Mouse (Mus musculus): Measurements from ENCODE around the gene Rbfox2.
"Not testable (repeated sequence)": the region's sequence is repeated elsewhere in the genome, so short reads cannot be mapped to it uniquely, and the experiment has no call there.

Rbfox2 gene

DNA sequence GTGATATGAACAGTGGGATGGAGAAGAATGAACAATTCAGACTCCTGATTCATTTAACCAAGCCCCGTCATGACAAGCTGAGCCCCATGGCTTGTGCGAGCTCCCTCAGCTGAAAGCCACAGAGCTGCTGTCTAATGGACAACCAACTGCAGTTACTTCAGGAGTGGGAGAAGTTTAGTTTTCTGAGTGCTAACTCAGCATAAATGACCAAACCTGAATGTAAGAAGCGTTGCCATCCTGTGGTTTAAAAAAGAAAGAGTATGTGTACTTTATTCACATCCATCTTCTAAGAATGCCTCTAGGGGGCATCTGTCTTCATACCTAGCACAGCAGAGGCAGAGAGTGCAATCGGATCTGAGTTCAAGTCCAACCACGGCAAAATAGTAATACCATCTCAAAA, 35.5 kb downstream of the Rbfox2 start:
- DNase-seq (ENCODE audit: low spot score in 2 of 2): no peak

GRCm38 (mm10) chr15:77269496-77269895, 37.3 kb downstream of the Rbfox2 start:
- DNase-seq (ENCODE audit: low spot score in 2 of 2): not testable (repeated sequence)

- DNase-seq (ENCODE audit: low spot score in 2 of 2): no peak
These were observed 38.4 kb downstream of the Rbfox2 start for GRCm38 (mm10) chr15:77268415-77268814.

GRCm38 (mm10) chr15:77265318-77265717, 41.5 kb downstream of the Rbfox2 start:
- no peak for DNase-seq (ENCODE audit: low spot score in 2 of 2)

- no peak for DNase-seq (ENCODE audit: low spot score in 2 of 2)
These were observed 42.5 kb downstream of the Rbfox2 start for GRCm38 (mm10) chr15:77264314-77264713.

GRCm38 (mm10) chr15:77262782-77263181, 44.0 kb downstream of the Rbfox2 start:
- DNase-seq (ENCODE audit: low spot score in 2 of 2): no peak

DNA sequence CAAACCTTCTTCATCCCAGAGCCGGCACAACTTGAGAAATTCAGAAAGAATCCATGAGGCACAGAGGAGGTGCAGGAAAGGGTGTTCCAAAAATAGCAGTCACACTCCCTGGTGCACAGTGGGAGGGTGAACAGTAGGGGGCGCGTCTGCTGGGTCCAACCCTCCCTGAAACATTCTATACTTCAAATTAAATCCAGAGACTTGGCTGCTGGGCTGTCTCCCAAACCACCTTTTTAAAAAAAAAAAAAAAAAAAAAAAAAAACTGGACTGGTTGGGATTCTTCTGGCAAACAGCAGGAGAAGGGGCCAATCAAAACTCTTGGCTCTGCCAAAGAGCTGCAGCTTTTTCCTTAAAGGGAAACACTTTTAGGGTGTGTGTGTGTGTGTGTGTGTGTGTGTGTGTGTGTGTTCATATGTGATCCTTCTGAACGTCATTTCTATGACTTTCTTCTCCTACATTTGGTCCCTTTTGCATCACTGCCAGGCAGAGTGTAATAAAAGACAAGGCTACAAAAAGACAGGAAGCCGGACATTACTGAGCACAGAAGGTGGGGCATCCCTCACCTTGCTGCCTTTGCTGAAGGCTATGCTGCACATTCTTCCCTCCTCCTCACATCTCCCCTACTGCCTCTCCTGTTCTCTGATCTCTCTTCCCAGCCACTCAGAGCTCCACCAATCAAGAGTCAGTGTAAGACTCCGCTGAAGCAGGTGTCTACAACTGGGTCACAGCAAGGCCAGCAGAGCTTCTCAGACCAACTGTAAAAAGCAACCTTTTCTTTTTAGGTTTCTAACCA, 49.2 kb downstream of the Rbfox2 start:
- peak; percentile 37 to 66 for DNase-seq (ENCODE audit: low spot score in 2 of 2)

DNA sequence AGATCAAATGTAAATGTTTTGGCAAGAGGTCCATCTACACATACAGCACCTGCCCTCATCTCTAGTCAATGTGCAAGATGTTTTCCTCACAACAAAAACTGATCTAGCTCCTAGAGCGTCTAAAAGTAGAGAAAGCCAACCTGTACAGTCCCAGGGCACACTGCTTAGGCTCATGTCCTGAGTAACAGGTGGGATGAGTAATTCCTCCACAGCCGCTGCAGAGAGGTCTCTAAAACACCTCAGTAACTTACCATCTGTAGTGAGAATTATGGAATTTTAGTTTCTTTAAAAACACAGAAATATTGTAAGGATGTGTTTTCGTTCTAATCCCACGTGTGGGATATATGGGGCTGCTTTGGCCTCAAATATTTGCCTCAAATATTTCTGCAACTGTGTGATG, 50.0 kb downstream of the Rbfox2 start:
- no peak for DNase-seq (ENCODE audit: low spot score in 2 of 2)

DNA sequence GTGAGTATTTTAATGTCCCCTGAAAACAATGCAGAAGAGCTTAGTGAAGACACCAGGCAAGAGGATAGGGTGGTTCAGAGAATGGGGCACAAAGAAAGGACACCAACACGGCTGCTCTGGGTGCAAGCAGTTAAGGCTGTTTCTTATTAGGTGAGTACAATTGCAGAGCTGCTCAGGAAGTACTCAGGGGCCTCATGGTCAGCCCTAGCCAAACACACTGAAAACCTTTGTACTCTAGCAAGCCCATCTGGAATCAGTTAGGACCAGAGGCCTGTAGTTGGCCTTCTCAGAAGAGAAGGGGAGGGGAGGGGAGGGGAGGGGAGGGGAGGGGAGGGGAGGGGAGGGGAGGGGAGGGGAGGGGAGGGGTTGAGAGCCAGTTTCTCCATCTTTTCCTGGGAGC, 52.2 kb downstream of the Rbfox2 start:
- DNase-seq (ENCODE audit: low spot score in 2 of 2): no peak

GRCm38 (mm10) chr15:77254128-77254527, 52.7 kb downstream of the Rbfox2 start:
- no peak for DNase-seq (ENCODE audit: low spot score in 2 of 2)

GRCm38 (mm10) chr15:77251706-77252105, 55.1 kb downstream of the Rbfox2 start:
- no peak for DNase-seq (ENCODE audit: low spot score in 2 of 2)

DNA sequence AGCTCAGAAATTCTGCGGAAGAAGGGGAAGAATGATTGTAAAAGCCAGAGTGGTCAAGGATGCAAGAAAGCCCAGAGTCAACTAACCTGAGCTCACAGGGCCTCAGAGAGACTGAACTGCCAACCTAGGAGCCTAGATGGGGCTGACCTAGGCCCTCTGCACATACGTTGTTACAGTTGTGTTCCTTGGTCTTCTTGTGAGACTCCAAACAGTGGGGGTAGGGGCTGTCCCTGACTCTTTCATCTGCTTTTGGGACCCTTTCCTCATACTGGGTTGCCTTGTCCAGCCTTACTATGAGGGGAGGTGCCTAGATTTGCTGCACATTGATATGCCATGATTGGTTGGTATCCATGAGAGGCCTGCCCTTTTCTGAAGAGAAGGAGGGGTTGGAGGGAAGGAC, 56.0 kb downstream of the Rbfox2 start:
- DNase-seq (ENCODE audit: low spot score in 2 of 2): no peak

GRCm38 (mm10) chr15:77249421-77249820, 57.4 kb downstream of the Rbfox2 start:
- no peak for DNase-seq (ENCODE audit: low spot score in 2 of 2)

GRCm38 (mm10) chr15:77245418-77246365, 61.1 kb downstream of the Rbfox2 start:
- DNase-seq (ENCODE audit: low spot score in 2 of 2): peak; percentile 50 to 70

GRCm38 (mm10) chr15:77244634-77245033, 62.2 kb downstream of the Rbfox2 start:
- no peak for DNase-seq (ENCODE audit: low spot score in 2 of 2)

DNA sequence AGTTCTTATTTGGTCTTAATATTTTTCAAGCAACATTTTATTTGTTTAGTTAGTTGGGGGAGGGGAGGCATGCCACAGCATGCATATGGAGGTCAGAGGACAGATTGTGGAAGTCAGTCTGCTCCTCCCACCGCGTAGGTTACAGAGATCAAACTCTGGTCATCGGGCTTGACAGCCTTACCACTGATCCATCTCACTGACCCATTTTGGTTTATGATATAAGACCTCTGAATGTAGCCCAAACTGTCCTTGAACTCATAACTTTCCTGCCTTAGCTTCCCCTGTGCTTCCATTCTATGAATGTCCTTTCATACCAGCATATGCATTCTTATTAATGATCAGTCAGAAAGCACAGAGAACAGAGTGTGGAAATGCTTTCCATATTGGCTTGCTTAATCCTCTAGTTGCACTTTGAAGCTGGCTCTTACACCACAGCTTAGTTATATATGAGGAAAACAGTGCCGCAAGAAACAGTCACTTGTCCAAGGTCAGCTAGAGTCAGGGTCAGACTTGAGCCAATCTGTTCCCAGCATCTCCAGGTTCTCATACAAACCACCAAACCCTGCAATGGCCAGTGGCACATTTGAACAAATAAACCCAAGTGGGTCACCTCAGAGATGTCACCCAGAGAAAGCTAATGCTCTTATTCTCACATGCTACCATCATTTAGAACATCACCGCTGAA, 62.8 kb downstream of the Rbfox2 start:
- no peak for DNase-seq (ENCODE audit: low spot score in 2 of 2)

DNA sequence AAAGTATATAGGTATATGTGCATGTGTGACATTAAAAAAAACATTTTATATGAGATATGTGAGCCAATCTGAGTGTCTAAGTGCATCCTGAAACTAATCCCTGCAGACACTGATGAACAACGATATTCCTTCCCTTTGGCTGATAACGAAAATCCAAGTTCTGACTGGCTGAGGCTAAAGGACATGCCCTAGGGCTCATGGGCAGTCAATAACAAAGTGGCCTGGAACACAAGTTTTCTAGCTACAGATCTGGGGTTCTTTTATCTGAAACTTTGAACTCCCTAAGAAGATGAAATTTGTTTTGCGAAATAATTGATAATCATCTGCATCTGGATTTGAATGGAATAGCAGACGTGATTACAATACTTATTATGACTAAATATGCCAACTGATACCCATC, 66.2 kb downstream of the Rbfox2 start:
- no peak for DNase-seq (ENCODE audit: low spot score in 2 of 2)

DNA sequence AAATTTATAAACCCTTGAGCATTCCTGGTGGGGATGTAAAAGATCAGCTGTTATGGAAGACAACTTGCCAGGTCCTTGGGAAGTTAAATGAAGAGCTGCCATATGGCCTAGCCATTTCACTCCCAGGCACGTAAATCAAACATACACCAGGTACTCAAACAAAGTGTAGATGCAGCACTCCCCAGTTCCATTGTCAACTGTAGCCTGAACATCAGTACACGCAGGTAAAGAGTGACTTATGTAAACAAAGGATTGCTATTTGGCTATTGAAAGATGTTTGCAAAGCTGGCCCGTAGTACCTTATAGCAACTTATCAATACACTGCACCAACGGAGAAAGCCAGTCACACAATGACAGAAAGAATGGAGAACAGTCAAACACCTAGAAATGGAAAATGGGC, 67.2 kb downstream of the Rbfox2 start:
- DNase-seq (ENCODE audit: low spot score in 2 of 2): no peak

- no peak for DNase-seq (ENCODE audit: low spot score in 2 of 2)
These were observed 69.1 kb downstream of the Rbfox2 start for GRCm38 (mm10) chr15:77237661-77238060.

GRCm38 (mm10) chr15:77236055-77236567, 70.7 kb downstream of the Rbfox2 start:
- DNase-seq (ENCODE audit: low spot score in 2 of 2): no peak

DNA sequence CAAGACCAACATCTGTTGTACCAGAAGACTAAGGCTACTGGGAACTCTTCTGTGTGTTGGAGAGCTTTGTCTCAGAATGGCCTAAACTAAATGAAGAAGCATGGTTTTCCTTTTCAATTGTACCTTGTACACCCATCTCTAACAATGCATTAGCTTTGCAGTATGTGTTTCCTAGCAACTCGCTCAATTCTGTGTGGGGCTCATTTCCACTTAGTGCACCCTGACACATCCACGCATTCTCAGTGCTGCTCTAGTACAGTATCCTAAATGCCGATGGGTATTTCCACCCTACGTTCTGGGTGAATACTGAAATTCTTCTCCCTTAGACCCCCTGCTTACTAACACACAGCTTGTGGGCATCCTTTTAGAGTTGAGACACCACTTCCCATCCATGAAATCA, 71.3 kb downstream of the Rbfox2 start:
- DNase-seq (ENCODE audit: low spot score in 2 of 2): no peak

DNA sequence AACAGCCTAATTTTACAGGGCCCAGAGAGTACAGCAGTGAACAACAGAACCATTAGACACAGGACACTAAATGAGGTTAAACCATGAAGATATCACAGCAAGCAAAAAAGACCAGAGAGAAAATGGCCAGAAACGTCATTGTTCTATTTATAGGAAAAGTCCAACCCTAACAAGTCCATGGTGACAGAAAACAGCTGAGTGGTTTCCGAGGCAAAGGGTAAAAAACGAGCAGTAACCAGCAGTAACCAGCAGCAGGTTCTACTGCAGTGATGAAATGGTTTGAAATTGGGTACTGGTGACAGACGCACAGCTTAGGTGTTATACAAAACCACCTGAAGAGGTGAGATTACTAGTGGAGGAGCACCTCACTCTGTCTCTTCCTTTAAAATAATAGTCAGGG, 72.5 kb downstream of the Rbfox2 start:
- no peak for DNase-seq (ENCODE audit: low spot score in 2 of 2)
